Mouse (Mus musculus): Measurements from ENCODE around the gene 4931429L15Rik. TPM values are rescaled to one million over a fixed set of nuclear protein-coding genes. Genes with fewer than 3 reads are reported as not detected.

4931429L15Rik gene
- polyA plus RNA-seq, 1 experiment from 2014 or later: 0.15 TPM

DNA sequence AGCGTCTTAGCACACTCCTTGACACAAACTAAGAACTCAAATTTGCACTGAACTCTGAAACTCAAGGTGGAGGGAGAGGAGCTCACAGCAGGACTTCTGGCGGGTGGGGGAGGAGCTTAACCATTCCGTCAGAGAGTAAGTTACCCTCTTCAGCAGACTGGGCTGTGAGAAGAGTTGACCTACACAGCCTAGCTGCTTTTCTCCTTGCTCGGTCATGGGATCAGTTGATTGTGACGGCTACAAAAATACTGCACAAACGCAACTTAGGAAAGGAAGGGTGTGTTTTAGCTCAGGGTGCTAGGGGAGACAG lies 10.8 kb upstream of the 4931429L15Rik start:
- H3K4me3 ChIP-seq (ENCODE audit: low read depth, low read length): no peak overlapping the region
- no peaks in the 10 kb centered on the region for H3K9me3 ChIP-seq (ENCODE audit: control insufficient read depth, low read length)
- H3K4me2 ChIP-seq (replicated peaks; ENCODE audit: low read depth, low read length): no peak overlapping the region
- no peaks in the 10 kb centered on the region for H3K36me3 ChIP-seq (ENCODE audit: control insufficient read depth, insufficient read depth, low read length)
- ATAC-seq (ENCODE audit: low FRiP score) (no peak), DNase-seq (ENCODE audit: low spot score) (no peak)
- H3K4me1 ChIP-seq (replicated peaks; ENCODE audit: control insufficient read depth, insufficient read depth, low read length): peaks cover 5% of the 10 kb centered on the region; the same call in 1 of the 2 replicates
- H3K27me3 ChIP-seq (ENCODE audit: control insufficient read depth, insufficient read depth, low read length): 0 out of 2 replicates have a peak, but pooled peaks cover 3% of the 10 kb centered on the region
- H3K27ac ChIP-seq (ENCODE audit: low read depth, low read length): no peak overlapping the region
- no peak overlapping the region for H3K9ac ChIP-seq (ENCODE audit: low read depth, low read length)
- 39% methylated on average over 6 of the region's 6 CpGs for WGBS

DNA sequence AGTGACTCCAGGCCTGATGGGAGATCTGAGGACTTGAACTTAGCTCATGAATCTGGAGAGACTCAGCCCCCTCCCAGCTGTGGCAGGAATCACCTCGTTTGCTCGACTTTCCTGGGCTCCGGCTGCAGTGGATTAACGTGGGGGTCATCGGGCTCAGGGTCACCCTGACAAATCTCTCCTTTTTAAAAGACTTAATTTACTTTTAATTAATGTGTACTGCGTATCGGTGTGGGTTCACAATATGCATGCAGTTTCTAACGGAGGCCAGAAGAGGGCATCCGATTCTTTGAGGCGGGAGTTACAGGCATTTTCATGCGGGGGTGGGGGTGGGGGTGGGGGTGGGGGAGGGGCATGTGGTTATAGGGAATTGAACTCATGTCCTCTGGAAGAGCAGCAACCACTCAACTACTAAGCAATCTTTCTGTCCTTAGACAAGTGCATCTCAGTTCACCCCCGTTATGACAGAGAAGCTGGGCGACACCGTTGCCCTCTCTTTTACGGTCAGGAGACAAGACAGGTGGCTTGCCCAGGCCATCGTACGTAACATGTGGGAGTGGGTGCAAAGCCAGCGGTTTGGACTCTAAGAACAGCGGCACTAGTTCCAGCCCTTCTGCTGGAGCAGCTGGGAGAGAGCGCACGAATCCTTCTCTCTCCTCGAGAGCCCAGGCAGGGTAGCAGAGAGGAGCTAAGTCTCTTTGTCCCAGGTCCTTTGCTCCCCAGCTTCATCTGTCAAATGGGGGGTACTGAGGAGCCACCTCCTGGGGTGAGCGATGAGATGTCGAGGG lies 10.2 kb upstream of the 4931429L15Rik start:
- H3K4me2 ChIP-seq (replicated peaks; ENCODE audit: low read depth, low read length): no peak overlapping the region
- no peak overlapping the region for H3K4me3 ChIP-seq (ENCODE audit: low read depth, low read length)
- WGBS: 13% methylated on average over 24 of the region's 24 CpGs
- no peaks in the 10 kb centered on the region for H3K9me3 ChIP-seq (ENCODE audit: control insufficient read depth, low read length)
- no peak overlapping the region for H3K27ac ChIP-seq (ENCODE audit: low read depth, low read length)
- no peak for DNase-seq (ENCODE audit: low spot score)
- ATAC-seq (ENCODE audit: low FRiP score): no peak
- H3K27me3 ChIP-seq (ENCODE audit: control insufficient read depth, insufficient read depth, low read length): no peaks in the 10 kb centered on the region
- no peak overlapping the region for H3K9ac ChIP-seq (ENCODE audit: low read depth, low read length)
- no peaks in the 10 kb centered on the region for H3K36me3 ChIP-seq (ENCODE audit: control insufficient read depth, insufficient read depth, low read length)
- H3K4me1 ChIP-seq (replicated peaks; ENCODE audit: control insufficient read depth, insufficient read depth, low read length): peaks cover 5% of the 10 kb centered on the region; the same call in 1 of the 2 replicates

DNA sequence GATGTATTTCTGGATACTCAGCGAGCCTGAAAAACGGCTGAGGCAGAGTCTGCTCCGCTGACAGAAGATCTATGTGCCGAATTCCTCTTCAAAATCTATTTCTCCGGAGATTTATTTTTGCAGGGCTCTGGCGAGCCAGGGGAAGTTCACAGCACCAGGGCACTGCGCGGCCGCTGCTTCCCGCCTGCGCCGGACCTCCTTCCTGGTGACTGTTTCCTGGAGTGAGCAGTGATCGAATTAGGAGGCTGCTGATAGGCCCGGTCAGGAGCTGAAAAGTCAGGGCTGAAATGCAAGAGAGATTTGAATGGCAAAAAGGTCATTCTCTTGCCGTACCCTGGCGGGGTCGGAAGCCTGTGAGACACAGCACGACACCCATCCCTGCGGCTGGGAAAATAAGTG lies 9.5 kb upstream of the 4931429L15Rik start:
- Histone ChIP-seq H3K27me3 (ENCODE audit: control insufficient read depth, insufficient read depth, low read length) (no peaks in the 10 kb centered on the region), H3K4me2 (replicated peaks; ENCODE audit: low read depth, low read length) (peak overlapping the region; percentile 48), H3K27ac (ENCODE audit: low read depth, low read length) (peak overlapping the region; percentile 97), H3K9ac (ENCODE audit: low read depth, low read length) (peak overlapping the region; percentile 68), H3K36me3 (ENCODE audit: control insufficient read depth, insufficient read depth, low read length) (no peaks in the 10 kb centered on the region), H3K4me1 (replicated peaks; ENCODE audit: control insufficient read depth, insufficient read depth, low read length) (peaks cover 5% of the 10 kb centered on the region; the same call in 1 of the 2 replicates), H3K4me3 (ENCODE audit: low read depth, low read length) (peak overlapping the region; percentile 24), H3K9me3 (ENCODE audit: control insufficient read depth, low read length) (no peaks in the 10 kb centered on the region)
- peak; percentile 72 for DNase-seq (ENCODE audit: low spot score)
- 2% methylated on average over 19 of the region's 19 CpGs for WGBS
- ATAC-seq (ENCODE audit: low FRiP score): peak; percentile 60; the same call in 1 of the 2 replicates

DNA sequence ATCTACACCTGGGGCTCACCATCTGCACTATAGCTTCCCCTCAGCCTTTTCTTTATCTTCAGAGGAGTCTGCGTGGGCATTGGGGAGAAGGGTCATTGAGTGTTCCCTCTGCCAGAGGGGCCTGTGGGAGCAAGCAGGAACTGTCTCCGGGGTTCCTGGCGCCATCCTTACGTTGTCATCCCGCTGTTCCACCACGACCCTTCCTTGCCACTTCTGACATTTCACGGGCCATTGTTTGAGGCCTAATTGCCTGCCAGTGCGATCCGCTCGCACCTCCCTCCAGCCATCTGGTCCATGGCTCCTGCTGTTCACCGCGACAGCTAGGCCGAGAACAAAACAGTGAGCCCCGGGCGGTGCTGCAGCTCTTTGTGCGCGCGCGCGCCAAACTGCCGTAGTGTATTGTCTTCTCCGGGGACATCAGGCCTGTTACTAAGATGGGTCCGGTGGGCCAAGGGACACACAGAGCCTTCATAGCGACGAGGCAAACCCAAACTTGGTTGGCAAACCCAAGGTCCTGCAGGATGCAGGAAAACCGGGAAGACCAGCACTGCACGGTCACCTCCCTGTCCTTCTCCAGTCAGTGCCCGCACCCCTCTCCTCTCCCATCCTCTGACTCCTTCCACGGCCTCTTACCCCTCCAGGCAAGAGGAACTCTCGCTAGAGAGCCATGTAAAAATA lies 8.9 kb upstream of the 4931429L15Rik start:
- Histone ChIP-seq H3K4me3 (ENCODE audit: low read depth, low read length) (peak overlapping the region; percentile 24), H3K4me1 (replicated peaks; ENCODE audit: control insufficient read depth, insufficient read depth, low read length) (peaks cover 5% of the 10 kb centered on the region; the same call in 1 of the 2 replicates), H3K27ac (ENCODE audit: low read depth, low read length) (peak overlapping the region; percentile 97), H3K9ac (ENCODE audit: low read depth, low read length) (peak overlapping the region; percentile 68), H3K9me3 (ENCODE audit: control insufficient read depth, low read length) (no peaks in the 10 kb centered on the region), H3K27me3 (ENCODE audit: control insufficient read depth, insufficient read depth, low read length) (no peaks in the 10 kb centered on the region), H3K36me3 (ENCODE audit: control insufficient read depth, insufficient read depth, low read length) (no peaks in the 10 kb centered on the region), H3K4me2 (replicated peaks; ENCODE audit: low read depth, low read length) (peak overlapping the region; percentile 48)
- DNase-seq (ENCODE audit: low spot score) (peak; percentile 87), ATAC-seq (ENCODE audit: low FRiP score) (peak; percentile 87)
- under 1% methylated on average over 30 of the region's 30 CpGs for WGBS

DNA sequence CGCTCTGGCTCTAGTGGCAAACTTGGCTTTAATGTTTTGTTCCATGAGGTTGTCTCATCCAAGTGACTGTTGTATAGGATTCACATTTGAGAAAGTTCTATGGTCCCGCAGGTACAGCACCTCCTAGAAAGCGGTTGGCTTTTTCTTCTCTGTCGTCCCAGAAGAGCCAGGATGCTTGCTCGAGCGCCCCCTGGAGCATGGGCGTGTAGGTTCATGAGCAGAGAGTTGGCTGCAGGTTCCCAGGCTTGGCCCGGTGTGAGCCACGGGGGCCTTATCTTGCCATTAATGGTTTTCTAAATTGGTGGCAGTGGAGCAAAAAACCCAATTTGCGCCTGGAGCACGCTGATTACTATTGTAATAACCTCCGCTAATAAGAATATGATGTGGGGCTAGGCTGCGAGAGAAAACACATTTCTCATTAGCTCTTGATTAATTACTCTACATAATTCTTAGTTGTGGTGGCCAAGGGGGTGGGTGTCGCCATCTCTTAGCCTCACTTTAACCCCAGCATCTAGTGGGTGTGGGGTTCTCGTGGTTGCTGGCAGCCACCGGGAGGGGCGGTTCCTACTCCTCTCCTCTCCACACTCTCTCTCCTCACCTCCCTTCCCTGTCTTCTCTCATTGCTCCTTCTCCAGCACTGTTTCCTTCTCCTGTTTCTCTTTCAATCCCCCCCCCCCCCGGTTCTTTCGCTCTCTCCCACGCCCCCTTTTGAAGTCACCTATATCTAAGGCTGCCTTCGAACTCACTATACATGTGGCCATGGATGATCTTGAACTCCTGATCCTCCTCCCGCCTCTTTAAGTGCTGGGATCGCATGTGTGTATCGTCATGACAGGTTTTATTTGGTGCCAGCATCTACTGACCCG lies 8.2 kb upstream of the 4931429L15Rik start:
- whole genome bisulfite sequencing: 61% methylated on average over 24 of the region's 25 CpGs
- H3K9ac ChIP-seq (ENCODE audit: low read depth, low read length): peak overlapping the region; percentile 68; the same call in 1 of the 2 replicates
- H3K4me1 ChIP-seq (replicated peaks; ENCODE audit: control insufficient read depth, insufficient read depth, low read length): peaks cover 5% of the 10 kb centered on the region; the same call in 1 of the 2 replicates
- H3K36me3 ChIP-seq (ENCODE audit: control insufficient read depth, insufficient read depth, low read length): no peaks in the 10 kb centered on the region
- DNase-seq (ENCODE audit: low spot score) (no peak), ATAC-seq (ENCODE audit: low FRiP score) (peak; percentile 54; the same call in 1 of the 2 replicates)
- no peaks in the 10 kb centered on the region for H3K9me3 ChIP-seq (ENCODE audit: control insufficient read depth, low read length)
- peak overlapping the region; percentile 97 for H3K27ac ChIP-seq (ENCODE audit: low read depth, low read length)
- H3K27me3 ChIP-seq (ENCODE audit: control insufficient read depth, insufficient read depth, low read length): no peaks in the 10 kb centered on the region
- H3K4me2 ChIP-seq (replicated peaks; ENCODE audit: low read depth, low read length): peak overlapping the region; percentile 48; the same call in 1 of the 2 replicates
- H3K4me3 ChIP-seq (ENCODE audit: low read depth, low read length): no peak overlapping the region

DNA sequence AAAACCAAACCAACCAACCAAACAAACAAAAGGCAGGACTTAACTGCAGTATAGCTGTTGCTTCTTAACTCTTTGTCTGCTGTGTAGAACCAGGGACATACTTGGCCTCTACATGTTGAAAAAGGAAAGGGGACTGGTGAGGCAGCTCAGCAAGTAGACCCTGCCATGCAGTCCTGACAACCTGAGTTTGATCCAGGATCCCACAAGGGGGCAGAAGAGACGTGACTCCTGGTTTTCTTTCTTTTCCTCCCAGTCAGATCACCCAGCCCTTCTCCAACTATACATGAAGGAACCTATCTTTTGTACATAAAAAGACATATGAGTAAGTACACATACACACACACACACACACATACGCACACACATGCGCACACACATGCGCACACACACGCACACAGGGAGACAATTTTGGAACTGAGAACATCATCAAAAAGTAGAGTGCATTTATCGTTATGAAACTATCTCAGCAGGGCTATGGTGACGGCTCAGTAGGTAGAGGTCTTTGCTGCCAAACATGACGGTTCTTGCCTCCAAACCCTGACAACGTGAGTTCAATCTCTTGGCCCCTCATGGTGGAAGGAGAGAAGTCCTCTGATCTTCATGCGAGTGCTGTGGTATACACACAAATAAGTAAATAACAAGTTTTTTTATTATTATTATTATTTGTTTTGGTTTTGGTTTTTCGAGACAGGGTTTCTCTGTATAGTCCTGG lies 7.1 kb upstream of the 4931429L15Rik start:
- no peak for ATAC-seq (ENCODE audit: low FRiP score)
- no peaks in the 10 kb centered on the region for H3K36me3 ChIP-seq (ENCODE audit: control insufficient read depth, insufficient read depth, low read length)
- no peak overlapping the region for H3K4me2 ChIP-seq (replicated peaks; ENCODE audit: low read depth, low read length)
- no peak overlapping the region for H3K9ac ChIP-seq (ENCODE audit: low read depth, low read length)
- no peaks in the 10 kb centered on the region for H3K9me3 ChIP-seq (ENCODE audit: control insufficient read depth, low read length)
- no peaks in the 10 kb centered on the region for H3K27me3 ChIP-seq (ENCODE audit: control insufficient read depth, insufficient read depth, low read length)
- H3K4me1 ChIP-seq (replicated peaks; ENCODE audit: control insufficient read depth, insufficient read depth, low read length): peaks cover 5% of the 10 kb centered on the region; the same call in 1 of the 2 replicates
- WGBS: 93% methylated on average over 11 of the region's 11 CpGs
- no peak overlapping the region for H3K27ac ChIP-seq (ENCODE audit: low read depth, low read length)
- no peak for DNase-seq (ENCODE audit: low spot score)
- H3K4me3 ChIP-seq (ENCODE audit: low read depth, low read length): no peak overlapping the region

DNA sequence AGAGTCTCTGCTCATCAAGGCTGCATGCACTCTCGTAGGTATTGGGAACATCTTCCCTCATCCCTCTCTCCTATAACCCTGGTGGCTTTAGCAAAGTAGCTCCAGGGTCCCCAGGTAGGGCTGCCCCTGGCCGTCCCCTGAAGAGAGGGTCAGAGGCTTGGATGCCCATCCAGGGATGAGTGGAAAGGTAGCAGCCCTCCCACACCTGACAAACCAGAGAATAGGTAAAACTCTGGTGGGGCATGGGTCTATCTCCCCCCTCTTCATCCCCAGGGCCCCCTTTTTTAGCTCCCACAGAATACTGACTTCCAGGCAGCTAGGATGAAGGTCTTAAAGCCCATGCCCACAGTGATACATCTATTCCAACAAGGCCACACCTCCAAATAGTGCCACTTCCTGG lies 675 bp upstream of the 4931429L15Rik start:
- Histone ChIP-seq H3K27ac (ENCODE audit: low read depth, low read length) (no peak overlapping the region), H3K4me1 (replicated peaks; ENCODE audit: control insufficient read depth, insufficient read depth, low read length) (peaks cover 13% of the 10 kb centered on the region), H3K9ac (ENCODE audit: low read depth, low read length) (no peak overlapping the region), H3K4me3 (ENCODE audit: low read depth, low read length) (no peak overlapping the region), H3K36me3 (ENCODE audit: control insufficient read depth, insufficient read depth, low read length) (no peaks in the 10 kb centered on the region), H3K27me3 (ENCODE audit: control insufficient read depth, insufficient read depth, low read length) (no peaks in the 10 kb centered on the region), H3K4me2 (replicated peaks; ENCODE audit: low read depth, low read length) (no peak overlapping the region), H3K9me3 (ENCODE audit: control insufficient read depth, low read length) (no peaks in the 10 kb centered on the region; the same call in 1 of the 2 replicates)
- DNase-seq (ENCODE audit: low spot score) (no peak), ATAC-seq (ENCODE audit: low FRiP score) (no peak)
- WGBS: 85% methylated on average over 2 of the region's 2 CpGs

DNA sequence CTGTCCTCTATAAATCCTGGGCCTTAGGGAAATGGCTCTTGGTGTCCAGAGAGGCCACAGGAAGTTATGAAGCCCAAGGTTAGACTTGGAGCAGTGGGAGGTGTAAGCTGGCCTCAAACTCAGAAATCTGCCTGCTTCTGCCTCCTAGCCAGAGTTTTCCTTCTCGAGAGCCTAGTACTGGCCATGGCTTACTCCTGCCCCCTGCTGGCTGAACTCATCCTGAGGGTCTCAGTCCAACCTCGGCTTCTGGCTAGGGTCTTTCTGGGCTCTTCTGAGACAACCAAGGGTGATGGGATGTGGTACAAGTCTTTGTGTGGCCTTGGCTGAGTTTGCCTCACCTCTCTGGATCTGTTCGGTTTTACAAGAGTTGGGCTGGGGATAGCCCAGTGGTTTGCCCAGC lies 1.8 kb downstream of the 4931429L15Rik start:
- H3K9ac ChIP-seq (ENCODE audit: low read depth, low read length): no peak overlapping the region
- H3K27me3 ChIP-seq (ENCODE audit: control insufficient read depth, insufficient read depth, low read length): no peaks in the 10 kb centered on the region
- H3K9me3 ChIP-seq (ENCODE audit: control insufficient read depth, low read length): no peaks in the 10 kb centered on the region; the same call in 1 of the 2 replicates
- no peak overlapping the region for H3K4me3 ChIP-seq (ENCODE audit: low read depth, low read length)
- H3K4me2 ChIP-seq (replicated peaks; ENCODE audit: low read depth, low read length): no peak overlapping the region
- ATAC-seq (ENCODE audit: low FRiP score) (no peak), DNase-seq (ENCODE audit: low spot score) (no peak)
- H3K36me3 ChIP-seq (ENCODE audit: control insufficient read depth, insufficient read depth, low read length): no peaks in the 10 kb centered on the region
- 91% methylated on average over 3 of the region's 3 CpGs for WGBS
- H3K4me1 ChIP-seq (replicated peaks; ENCODE audit: control insufficient read depth, insufficient read depth, low read length): peaks cover 13% of the 10 kb centered on the region
- H3K27ac ChIP-seq (ENCODE audit: low read depth, low read length): no peak overlapping the region

Measured in hindbrain, embryonic 11.5 days (tissue).